Mouse (Mus musculus): Measurements from ENCODE around the gene Ccdc83. TPM values are rescaled to one million over a fixed set of nuclear protein-coding genes. Genes with fewer than 3 reads are reported as not detected.
A peak's percentile ranks its signal among the peaks of the same experiment; 100 is the strongest.

The Ccdc83 gene
- polyA plus RNA-seq, 1 experiment from 2014 or later, result not detected

- no peak overlapping the region for H3K9ac ChIP-seq (replicated peaks)
- no peak overlapping the region for H3K4me3 ChIP-seq
- no peaks in the 10 kb centered on the region for H3K4me1 ChIP-seq
- H3K27me3 ChIP-seq, result no peaks in the 10 kb centered on the region
- no peaks in the 10 kb centered on the region for H3K9me3 ChIP-seq
- 86% methylated on average over 11 of the region's 11 CpGs for WGBS
- H3K36me3 ChIP-seq, result no peaks in the 10 kb centered on the region
- no peak for ATAC-seq (ENCODE audit: low FRiP score, low read depth)
- no peak overlapping the region for H3K4me2 ChIP-seq (replicated peaks)
- H3K27ac ChIP-seq (replicated peaks), result no peak overlapping the region
Measured at GRCm38 (mm10) chr7:90281759-90282546, 16.4 kb upstream of the Ccdc83 start.

GRCm38 (mm10) chr7:90280878-90281277 is 15.3 kb upstream of the Ccdc83 start:
- no peak overlapping the region for H3K4me2 ChIP-seq (replicated peaks)
- ATAC-seq (ENCODE audit: low FRiP score, low read depth), result no peak
- H3K9me3 ChIP-seq, result no peaks in the 10 kb centered on the region
- no peak overlapping the region for H3K9ac ChIP-seq (replicated peaks)
- no peak overlapping the region for H3K4me3 ChIP-seq
- no peak overlapping the region for H3K27ac ChIP-seq (replicated peaks)
- no peaks in the 10 kb centered on the region for H3K4me1 ChIP-seq
- WGBS, result 66% methylated on average over 8 of the region's 8 CpGs
- no peaks in the 10 kb centered on the region for H3K27me3 ChIP-seq
- no peaks in the 10 kb centered on the region for H3K36me3 ChIP-seq

GRCm38 (mm10) chr7:90280274-90280875 is 14.8 kb upstream of the Ccdc83 start:
- Histone ChIP-seq H3K27ac (replicated peaks) (no peak overlapping the region), H3K36me3 (no peaks in the 10 kb centered on the region), H3K4me1 (no peaks in the 10 kb centered on the region), H3K4me2 (replicated peaks) (no peak overlapping the region), H3K27me3 (no peaks in the 10 kb centered on the region), H3K9ac (replicated peaks) (no peak overlapping the region), H3K9me3 (no peaks in the 10 kb centered on the region), H3K4me3 (no peak overlapping the region)
- WGBS, result 73% methylated on average over 11 of the region's 11 CpGs
- ATAC-seq (ENCODE audit: low FRiP score, low read depth), result 0 out of 2 replicates have a peak, but pooled peaks have one; percentile 4

- Histone ChIP-seq H3K4me2 (replicated peaks) (no peak overlapping the region), H3K9me3 (no peaks in the 10 kb centered on the region), H3K9ac (replicated peaks) (no peak overlapping the region), H3K36me3 (no peaks in the 10 kb centered on the region), H3K4me3 (no peak overlapping the region), H3K27me3 (no peaks in the 10 kb centered on the region), H3K4me1 (no peaks in the 10 kb centered on the region), H3K27ac (replicated peaks) (no peak overlapping the region)
- no peak for ATAC-seq (ENCODE audit: low FRiP score, low read depth)
- whole genome bisulfite sequencing, result 90% methylated on average over 4 of the region's 4 CpGs
Measured at GRCm38 (mm10) chr7:90279136-90279535, 13.6 kb upstream of the Ccdc83 start.

- ATAC-seq (ENCODE audit: low FRiP score, low read depth), result no peak
- H3K4me1 ChIP-seq, result no peaks in the 10 kb centered on the region
- 80% methylated on average over 4 of the region's 4 CpGs for WGBS
- H3K27me3 ChIP-seq, result no peaks in the 10 kb centered on the region
- no peak overlapping the region for H3K4me3 ChIP-seq
- no peaks in the 10 kb centered on the region for H3K36me3 ChIP-seq
- H3K27ac ChIP-seq (replicated peaks), result no peak overlapping the region
- H3K4me2 ChIP-seq (replicated peaks), result no peak overlapping the region
- H3K9me3 ChIP-seq, result no peaks in the 10 kb centered on the region
- no peak overlapping the region for H3K9ac ChIP-seq (replicated peaks)
Measured at GRCm38 (mm10) chr7:90277769-90278168, 12.2 kb upstream of the Ccdc83 start.

GRCm38 (mm10) chr7:90277246-90277645 is 11.7 kb upstream of the Ccdc83 start:
- WGBS, result 78% methylated on average over 3 of the region's 3 CpGs
- no peak overlapping the region for H3K27ac ChIP-seq (replicated peaks)
- no peaks in the 10 kb centered on the region for H3K4me1 ChIP-seq
- H3K9me3 ChIP-seq, result no peaks in the 10 kb centered on the region
- ATAC-seq (ENCODE audit: low FRiP score, low read depth), result no peak
- no peak overlapping the region for H3K4me3 ChIP-seq
- no peak overlapping the region for H3K9ac ChIP-seq (replicated peaks)
- no peaks in the 10 kb centered on the region for H3K27me3 ChIP-seq
- no peak overlapping the region for H3K4me2 ChIP-seq (replicated peaks)
- H3K36me3 ChIP-seq, result no peaks in the 10 kb centered on the region

- Histone ChIP-seq H3K27me3 (no peaks in the 10 kb centered on the region), H3K36me3 (no peaks in the 10 kb centered on the region), H3K27ac (replicated peaks) (no peak overlapping the region), H3K4me3 (no peak overlapping the region), H3K9ac (replicated peaks) (no peak overlapping the region), H3K9me3 (no peaks in the 10 kb centered on the region), H3K4me1 (no peaks in the 10 kb centered on the region), H3K4me2 (replicated peaks) (no peak overlapping the region)
- 70% methylated on average over 11 of the region's 11 CpGs for WGBS
- ATAC-seq (ENCODE audit: low FRiP score, low read depth), result no peak
Measured at GRCm38 (mm10) chr7:90274561-90275100, 9.1 kb upstream of the Ccdc83 start.

- H3K4me3 ChIP-seq, result no peak overlapping the region
- no peaks in the 10 kb centered on the region for H3K36me3 ChIP-seq
- H3K27ac ChIP-seq (replicated peaks), result no peak overlapping the region
- H3K9me3 ChIP-seq, result no peaks in the 10 kb centered on the region
- H3K27me3 ChIP-seq, result no peaks in the 10 kb centered on the region
- 86% methylated on average over 3 of the region's 3 CpGs for WGBS
- H3K4me1 ChIP-seq, result peaks cover 4% of the 10 kb centered on the region; the same call in 1 of the 2 replicates
- H3K9ac ChIP-seq (replicated peaks), result no peak overlapping the region
- no peak for ATAC-seq (ENCODE audit: low FRiP score, low read depth)
- no peak overlapping the region for H3K4me2 ChIP-seq (replicated peaks)
Measured at GRCm38 (mm10) chr7:90270141-90270540, 4.6 kb upstream of the Ccdc83 start.

GRCm38 (mm10) chr7:90261902-90262599 is 3.5 kb downstream of the Ccdc83 start:
- H3K4me1 ChIP-seq, result peaks cover 19% of the 10 kb centered on the region
- no peak overlapping the region for H3K4me3 ChIP-seq
- ATAC-seq (ENCODE audit: low FRiP score, low read depth), result peak; percentile 78
- peak overlapping the region; percentile 28 for H3K4me2 ChIP-seq (replicated peaks)
- no peaks in the 10 kb centered on the region for H3K27me3 ChIP-seq
- no peaks in the 10 kb centered on the region for H3K9me3 ChIP-seq
- H3K36me3 ChIP-seq, result no peaks in the 10 kb centered on the region
- 26% methylated on average over 7 of the region's 7 CpGs for WGBS
- H3K9ac ChIP-seq (replicated peaks), result no peak overlapping the region
- H3K27ac ChIP-seq (replicated peaks), result peak overlapping the region; percentile 78

- Histone ChIP-seq H3K27me3 (no peaks in the 10 kb centered on the region), H3K9ac (replicated peaks) (no peak overlapping the region), H3K9me3 (no peaks in the 10 kb centered on the region), H3K36me3 (no peaks in the 10 kb centered on the region), H3K4me2 (replicated peaks) (no peak overlapping the region), H3K4me3 (no peak overlapping the region), H3K4me1 (peaks cover 14% of the 10 kb centered on the region), H3K27ac (replicated peaks) (no peak overlapping the region)
- 82% methylated on average over 2 of the region's 2 CpGs for WGBS
- no peak for ATAC-seq (ENCODE audit: low FRiP score, low read depth)
Measured at GRCm38 (mm10) chr7:90259899-90260298, 5.7 kb downstream of the Ccdc83 start.

- no peak overlapping the region for H3K4me3 ChIP-seq
- no peak for ATAC-seq (ENCODE audit: low FRiP score, low read depth)
- H3K27me3 ChIP-seq, result no peaks in the 10 kb centered on the region
- H3K4me1 ChIP-seq, result peaks cover 14% of the 10 kb centered on the region
- H3K9me3 ChIP-seq, result no peaks in the 10 kb centered on the region
- no peak overlapping the region for H3K9ac ChIP-seq (replicated peaks)
- 97% methylated on average over 2 of the region's 2 CpGs for WGBS
- H3K36me3 ChIP-seq, result no peaks in the 10 kb centered on the region
- H3K27ac ChIP-seq (replicated peaks), result no peak overlapping the region
- H3K4me2 ChIP-seq (replicated peaks), result no peak overlapping the region
Measured at GRCm38 (mm10) chr7:90258701-90259100, 6.9 kb downstream of the Ccdc83 start.

GRCm38 (mm10) chr7:90252946-90253345 is 12.6 kb downstream of the Ccdc83 start:
- Histone ChIP-seq H3K9ac (replicated peaks) (no peak overlapping the region), H3K27me3 (no peaks in the 10 kb centered on the region), H3K4me1 (no peaks in the 10 kb centered on the region), H3K27ac (replicated peaks) (no peak overlapping the region), H3K4me2 (replicated peaks) (no peak overlapping the region), H3K4me3 (no peak overlapping the region), H3K36me3 (no peaks in the 10 kb centered on the region), H3K9me3 (no peaks in the 10 kb centered on the region)
- 77% methylated on average over 5 of the region's 5 CpGs for WGBS
- ATAC-seq (ENCODE audit: low FRiP score, low read depth), result no peak

All from midbrain, embryonic 12.5 days (tissue).